Mouse (Mus musculus): ENCODE data around the gene Pomt1. TPM values are rescaled to one million over a fixed set of nuclear protein-coding genes. Genes with fewer than 3 reads are reported as not detected.
"Not testable (repeated sequence)": the region's sequence is repeated elsewhere in the genome, so short reads cannot be mapped to it uniquely, and the experiment has no call there.

Gene Pomt1
- total RNA-seq, 4 experiments from 2014 or later = 33.1 to 46.2 (median 38.4) TPM

GRCm38 (mm10) chr2:32283986-32284385 lies 47.6 kb downstream of the Pomt1 start:
- no peak for DNase-seq

- peak; percentile 35 for DNase-seq
Measured at GRCm38 (mm10) chr2:32287334-32287840, 51.0 kb downstream of the Pomt1 start, which contains the start of gene Golga2. Golga2 (plus strand) TSS chr2:32287384.

- peak; percentile 96 for DNase-seq
Measured at GRCm38 (mm10) chr2:32287923-32288367, 51.6 kb downstream of the Pomt1 start, which contains the start of gene Swi5. Swi5 (minus strand) TSS chr2:32288075.

- DNase-seq = no peak
Measured at GRCm38 (mm10) chr2:32288371-32288931, 52.1 kb downstream of the Pomt1 start.

- no peak for DNase-seq
Measured at GRCm38 (mm10) chr2:32289578-32289977, 53.2 kb downstream of the Pomt1 start.

GRCm38 (mm10) chr2:32294348-32294747 lies 58.0 kb downstream of the Pomt1 start:
- DNase-seq = no peak

GRCm38 (mm10) chr2:32295285-32295684 lies 58.9 kb downstream of the Pomt1 start:
- DNase-seq = no peak

GRCm38 (mm10) chr2:32295842-32296241 lies 59.5 kb downstream of the Pomt1 start:
- not testable (repeated sequence) for DNase-seq

GRCm38 (mm10) chr2:32299469-32299868 lies 63.1 kb downstream of the Pomt1 start:
- no peak for DNase-seq

- DNase-seq = no peak
Measured at GRCm38 (mm10) chr2:32302952-32303351, 66.6 kb downstream of the Pomt1 start.

- no peak for DNase-seq
Measured at GRCm38 (mm10) chr2:32304145-32304832, 67.9 kb downstream of the Pomt1 start.

Other genes with a start within 250 kb of the Pomt1 start
- gene Fam78a, start 151.7 kb upstream of the Pomt1 start, total RNA-seq (2022) = 1 to 10 TPM in 3 of 4 experiments, under 1 TPM in 1; 0.59 to 3.9 (median 2.6) TPM
- gene Plpp7, start 141.1 kb upstream of the Pomt1 start, total RNA-seq (2022) = 1 to 10 TPM; 5.5 to 9.0 (median 6.5) TPM
- gene Prrc2b, start 85.5 kb upstream of the Pomt1 start, total RNA-seq (2022) = 100 to 1,000 TPM; 140 to 182 (median 166) TPM
- 100 to 1,000 TPM; 114 to 126 (median 125) TPM for gene Uck1, start 23.6 kb downstream of the Pomt1 start, total RNA-seq (2022)
- gene Golga2, start 50.8 kb downstream of the Pomt1 start, total RNA-seq (2022) = 10 to 100 TPM; 68.4 to 97.0 (median 84.9) TPM
- 100 to 1,000 TPM; 263 to 285 (median 273) TPM for gene Swi5, start 51.5 kb downstream of the Pomt1 start, total RNA-seq (2022)
- gene Ciz1, start 115.7 kb downstream of the Pomt1 start, total RNA-seq (2022) = 100 to 1,000 TPM in 1 of 4 experiments, 10 to 100 TPM in 3; 71.6 to 115 (median 85.4) TPM
- 10 to 100 TPM; 23.2 to 50.0 (median 34.4) TPM for gene Dnm1, start 116.7 kb downstream of the Pomt1 start, total RNA-seq (2022)
- 100 to 1,000 TPM; 120 to 179 (median 148) TPM for gene 1110008P14Rik, start 145.3 kb downstream of the Pomt1 start, total RNA-seq (2022)
- gene Lcn2, start 151.7 kb downstream of the Pomt1 start, total RNA-seq (2022) = 1 to 10 TPM in 2 of 4 experiments, under 1 TPM in 2; 0.32 to 3.7 (median 1.3) TPM
- gene Ptges2, start 159.3 kb downstream of the Pomt1 start, total RNA-seq (2022) = 10 to 100 TPM; 42.2 to 52.5 (median 51.1) TPM
- gene Naif1, start 213.9 kb downstream of the Pomt1 start, total RNA-seq (2022) = 1 to 10 TPM; 4.2 to 5.5 (median 5.0) TPM
- gene Slc25a25, start 214.9 kb downstream of the Pomt1 start, total RNA-seq (2022) = 10 to 100 TPM; 17.9 to 79.8 (median 27.3) TPM

Data from adrenal gland, adult 8-10 months (tissue).